Mouse (Mus musculus): ENCODE measurements at regions not wholly inside any gene's neighbourhood (a gene's known extent, or its start where the extent isn't known, plus 50 kb on each side); places are given as distances from the start of the nearest gene placed in this dataset.

DNA sequence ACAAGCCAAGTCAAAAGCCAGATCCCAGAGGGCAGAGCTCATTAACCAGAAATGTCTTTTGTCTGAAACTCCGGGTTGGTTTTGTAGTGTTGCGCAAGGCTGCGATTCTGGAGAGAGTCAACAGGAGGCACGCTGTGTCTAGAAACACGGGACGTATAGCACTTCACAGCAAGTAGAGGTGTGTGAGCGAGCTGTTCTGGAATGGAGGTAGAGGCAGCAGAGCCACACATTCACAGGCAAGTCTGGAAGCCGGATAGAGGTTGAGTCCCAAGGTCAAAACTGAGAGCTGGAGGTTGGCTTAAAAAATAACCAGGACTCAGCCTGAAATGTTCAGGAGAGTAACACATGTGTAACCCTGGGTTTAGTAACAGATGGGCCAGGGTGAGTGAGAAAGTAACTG is 94.0 kb downstream of the Gm5426 start:
- TF ChIP-seq CTCF (IDR thresholded peaks at IDR 0.05; ENCODE audit: extremely low read depth, insufficient read length, insufficient replicate concordance, low read depth, low read length) (peak; percentile 55; the same call in 1 of the 2 replicates), POLR2A (IDR thresholded peaks at IDR 0.05; ENCODE audit: low read depth, low read length) (no peak)
